Mouse (Mus musculus) limb, embryonic 12.5 days (tissue): ENCODE results near the gene Ldlr. TPM values are rescaled to one million over a fixed set of nuclear protein-coding genes. Genes with fewer than 3 reads are reported as not detected.
A peak's percentile ranks its signal among the peaks of the same experiment; 100 is the strongest.
"Not testable (repeated sequence)": the region's sequence is repeated elsewhere in the genome, so short reads cannot be mapped to it uniquely, and the experiment has no call there.

Experiments used
- ATAC-seq: fragments of 200-750 bp; cut with Nextera tagmentation; 2 replicates; pipeline ENCODE4 v1.8.0; 2017; ENCODE audit warnings: low read depth, moderate TSS enrichment; ENCODE audit not compliant: insufficient number of reproducible peaks, insufficient read depth, low FRiP score, low TSS enrichment
- H3K27ac ChIP-seq: fragments of 300-500 bp; sonication (generic); 2 replicates; pipeline ENCODE4 v1.5.1; 2016; ENCODE audit warnings: mild to moderate bottlenecking, moderate library complexity
- H3K27me3 ChIP-seq: fragments of 300-500 bp; sonication (generic); 2 replicates; pipeline ENCODE4 v1.6.1; 2016; ENCODE audit warnings: mild to moderate bottlenecking, moderate library complexity
- H3K36me3 ChIP-seq: fragments of 300-500 bp; sonication (generic); 2 replicates; pipeline ENCODE4 v1.6.1; 2016; ENCODE audit warnings: mild to moderate bottlenecking, moderate library complexity
- H3K4me1 ChIP-seq: fragments of 300-500 bp; sonication (generic); replicated peaks from 2 replicates; pipeline ENCODE4 v1.6.1; 2016
- H3K4me2 ChIP-seq: fragments of 300-500 bp; sonication (generic); 2 replicates; pipeline ENCODE4 v1.6.1; 2016; ENCODE audit warnings: mild to moderate bottlenecking, moderate library complexity
- H3K4me3 ChIP-seq: fragments of 300-500 bp; sonication (generic); replicated peaks from 2 replicates; pipeline ENCODE4 v1.5.1; 2016; ENCODE audit warnings: mild to moderate bottlenecking
- H3K9ac ChIP-seq: fragments of 300-500 bp; sonication (generic); replicated peaks from 2 replicates; pipeline ENCODE4 v1.6.1; 2016; ENCODE audit warnings: mild to moderate bottlenecking, moderate library complexity
- H3K9me3 ChIP-seq: fragments of 300-500 bp; sonication (generic); 2 replicates; pipeline ENCODE4 v1.6.1; 2016; ENCODE audit warnings: mild to moderate bottlenecking, moderate library complexity
- WGBS: fragments of 180-500 bp; shearing (Covaris S2); methylation state at CpG from one replicate; pipeline ENCODE4 v1.1.7; 2016; 5-methylcytosine and 5-hydroxymethylcytosine counted together
- polyA plus RNA-seq: library from polyadenylated mRNA; unstranded; fragments of >200 nt; fragmentation: Nextera tagmentation; extraction: Ambion mirVana; gene quantifications from 2 replicates; pipeline ENCODE4 v1.2.1, GENCODE M21; 2016

Gene Ldlr
- polyA plus RNA-seq, 1 experiment from 2014 or later: 37.3 TPM

- not testable (repeated sequence) for H3K27me3 ChIP-seq, H3K27ac ChIP-seq
- 89% methylated on average over 6 of the region's 6 CpGs for WGBS
Observed at GRCm38 (mm10) chr9:21699280-21699679, 24.0 kb upstream of the Ldlr start.

DNA sequence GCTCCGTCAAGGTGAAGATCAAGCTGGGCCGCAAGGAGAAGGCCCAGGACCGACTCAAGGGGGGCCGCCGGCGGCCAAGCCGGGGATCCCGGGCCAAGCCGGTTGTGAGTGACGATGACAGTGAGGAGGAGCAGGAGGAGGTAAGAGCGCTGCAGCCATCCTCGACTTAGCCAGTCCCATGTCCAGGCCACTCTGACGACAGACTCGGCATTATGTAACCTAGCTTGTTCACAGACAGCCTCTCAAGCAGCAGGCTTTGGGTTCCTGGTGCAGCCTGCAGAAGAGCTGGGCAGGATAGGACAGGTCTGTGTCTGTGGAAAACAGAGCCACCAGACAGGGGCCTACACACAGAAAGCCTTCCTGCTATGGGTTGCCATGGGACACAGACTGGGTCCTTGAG lies 22.2 kb upstream of the Ldlr start:
- Histone ChIP-seq H3K27me3 (no peaks in the 10 kb centered on the region), H3K9ac (no peak overlapping the region), H3K27ac (no peak overlapping the region), H3K9me3 (no peaks in the 10 kb centered on the region), H3K36me3 (peaks cover 97% of the 10 kb centered on the region), H3K4me3 (no peak overlapping the region), H3K4me1 (no peaks in the 10 kb centered on the region), H3K4me2 (no peak overlapping the region)
- WGBS: 94% methylated on average over 14 of the region's 14 CpGs
- ATAC-seq: no peak

More at GRCm38 (mm10) chr9:21699280-21699679, 24.0 kb upstream of the Ldlr start:
- H3K4me1 ChIP-seq, H3K4me2 ChIP-seq, H3K4me3 ChIP-seq, H3K9me3 ChIP-seq, ATAC-seq, H3K9ac ChIP-seq: not testable (repeated sequence)
- peaks cover 97% of the 10 kb centered on the region for H3K36me3 ChIP-seq

GRCm38 (mm10) chr9:21703494-21703893 lies 19.8 kb upstream of the Ldlr start:
- Histone ChIP-seq H3K4me3 (no peak overlapping the region), H3K4me2 (no peak overlapping the region), H3K36me3 (peaks cover 95% of the 10 kb centered on the region), H3K27ac (no peak overlapping the region), H3K9ac (no peak overlapping the region), H3K27me3 (no peaks in the 10 kb centered on the region), H3K4me1 (no peaks in the 10 kb centered on the region), H3K9me3 (no peaks in the 10 kb centered on the region)
- WGBS: 95% methylated on average over 7 of the region's 7 CpGs
- no peak for ATAC-seq

- Histone ChIP-seq H3K9ac (no peak overlapping the region), H3K36me3 (peaks cover 82% of the 10 kb centered on the region), H3K4me1 (no peaks in the 10 kb centered on the region), H3K4me2 (no peak overlapping the region), H3K27me3 (no peaks in the 10 kb centered on the region), H3K4me3 (no peak overlapping the region), H3K9me3 (no peaks in the 10 kb centered on the region), H3K27ac (no peak overlapping the region)
- no peak for ATAC-seq
- WGBS: 85% methylated on average over 4 of the region's 4 CpGs
Observed at GRCm38 (mm10) chr9:21706085-21706484, 17.2 kb upstream of the Ldlr start.

DNA sequence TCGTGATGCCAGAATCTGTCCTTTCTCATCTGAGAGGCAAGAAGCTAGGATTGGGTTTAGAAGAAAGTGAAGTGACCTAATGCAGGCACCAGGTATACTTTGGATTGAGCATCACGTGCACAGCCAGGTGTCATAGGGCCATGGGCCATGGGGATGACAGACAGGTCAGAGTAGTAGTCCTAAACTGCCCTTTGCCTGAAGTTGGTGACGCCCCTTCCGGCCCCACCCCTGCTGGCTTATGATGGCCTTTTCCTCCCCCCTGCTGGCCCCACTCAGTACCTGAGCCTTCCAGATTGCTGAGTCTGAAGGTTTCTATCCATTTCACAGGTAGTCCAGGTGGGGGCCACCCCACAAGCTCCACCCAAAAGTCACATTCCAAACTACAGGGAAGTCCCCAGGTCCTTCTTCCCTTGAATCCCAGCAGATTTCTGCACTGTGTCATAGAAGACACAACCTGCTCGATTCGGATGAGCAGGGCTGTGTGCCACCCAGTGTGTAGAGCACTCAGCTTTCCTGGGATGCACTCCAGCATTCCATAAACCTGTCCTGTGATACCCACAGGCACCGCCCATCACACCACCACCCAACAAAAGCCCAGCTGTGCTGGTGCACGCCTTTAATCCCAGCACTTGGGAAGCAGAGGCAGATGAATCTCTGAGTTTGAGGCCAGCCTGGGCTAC lies 16.6 kb upstream of the Ldlr start:
- no peaks in the 10 kb centered on the region for H3K4me1 ChIP-seq
- peaks cover 75% of the 10 kb centered on the region for H3K36me3 ChIP-seq
- no peak overlapping the region for H3K4me2 ChIP-seq
- no peaks in the 10 kb centered on the region for H3K9me3 ChIP-seq
- ATAC-seq: no peak
- no peaks in the 10 kb centered on the region for H3K27me3 ChIP-seq
- no peak overlapping the region for H3K27ac ChIP-seq
- H3K4me3 ChIP-seq: no peak overlapping the region
- WGBS: 91% methylated on average over 8 of the region's 8 CpGs
- H3K9ac ChIP-seq: no peak overlapping the region

GRCm38 (mm10) chr9:21709340-21709739 lies 13.9 kb upstream of the Ldlr start:
- Histone ChIP-seq H3K9me3 (no peaks in the 10 kb centered on the region), H3K4me2 (no peak overlapping the region), H3K27ac (no peak overlapping the region), H3K4me3 (no peak overlapping the region), H3K36me3 (peaks cover 55% of the 10 kb centered on the region), H3K27me3 (no peaks in the 10 kb centered on the region), H3K9ac (no peak overlapping the region), H3K4me1 (no peaks in the 10 kb centered on the region)
- WGBS: 87% methylated on average over 3 of the region's 3 CpGs
- no peak for ATAC-seq

GRCm38 (mm10) chr9:21715298-21715697 lies 8.0 kb upstream of the Ldlr start:
- H3K4me1 ChIP-seq: no peaks in the 10 kb centered on the region
- no peaks in the 10 kb centered on the region for H3K27me3 ChIP-seq
- 69% methylated on average over 4 of the region's 4 CpGs for WGBS
- H3K36me3 ChIP-seq: 0 out of 2 replicates have a peak, but pooled peaks cover 6% of the 10 kb centered on the region
- 0 out of 2 replicates have a peak, but pooled peaks cover 3% of the 10 kb centered on the region for H3K9me3 ChIP-seq
- ATAC-seq: no peak
- H3K4me3 ChIP-seq: no peak overlapping the region
- H3K27ac ChIP-seq: no peak overlapping the region
- no peak overlapping the region for H3K9ac ChIP-seq
- no peak overlapping the region for H3K4me2 ChIP-seq

- Histone ChIP-seq H3K9ac (no peak overlapping the region), H3K4me1 (0 out of 2 replicates have a peak, but pooled peaks cover 4% of the 10 kb centered on the region), H3K4me3 (no peak overlapping the region), H3K27me3 (no peaks in the 10 kb centered on the region), H3K36me3 (0 out of 2 replicates have a peak, but pooled peaks cover 6% of the 10 kb centered on the region), H3K9me3 (0 out of 2 replicates have a peak, but pooled peaks cover 3% of the 10 kb centered on the region), H3K27ac (no peak overlapping the region), H3K4me2 (no peak overlapping the region)
- 88% methylated on average over 2 of the region's 2 CpGs for WGBS
- ATAC-seq: no peak
Observed at GRCm38 (mm10) chr9:21717015-21717414, 6.3 kb upstream of the Ldlr start.

DNA sequence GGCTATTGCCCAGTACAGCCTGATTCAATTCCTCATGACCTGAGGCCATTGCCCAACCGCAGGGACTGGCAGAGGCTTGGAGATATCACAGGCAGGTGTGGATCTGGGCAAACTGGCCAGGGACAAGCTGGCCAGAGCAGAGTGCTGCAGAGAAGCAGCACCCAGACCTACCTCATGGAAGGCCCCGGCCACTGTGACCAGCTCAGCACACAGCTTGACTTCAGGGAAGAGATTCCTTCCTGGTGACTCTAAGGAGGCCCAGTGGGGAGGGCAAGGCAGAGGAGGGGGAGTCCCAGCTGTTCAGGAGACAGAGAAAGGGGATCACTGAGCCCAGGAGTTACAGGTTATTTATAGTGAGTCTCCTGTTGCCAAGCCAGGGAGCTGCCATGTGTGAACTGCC lies 2.2 kb upstream of the Ldlr start:
- H3K4me3 ChIP-seq: no peak overlapping the region
- H3K9ac ChIP-seq: no peak overlapping the region
- no peaks in the 10 kb centered on the region for H3K27me3 ChIP-seq
- H3K27ac ChIP-seq: peak overlapping the region; percentile 45; the same call in 1 of the 2 replicates
- 0 out of 2 replicates have a peak, but pooled peaks cover 3% of the 10 kb centered on the region for H3K9me3 ChIP-seq
- WGBS: 58% methylated on average over 2 of the region's 2 CpGs
- H3K4me2 ChIP-seq: no peak overlapping the region
- no peak for ATAC-seq
- H3K4me1 ChIP-seq: peaks cover 24% of the 10 kb centered on the region
- H3K36me3 ChIP-seq: no peaks in the 10 kb centered on the region; the same call in 1 of the 2 replicates

- peak; percentile 92 for ATAC-seq
- Histone ChIP-seq H3K9ac (peak overlapping the region; percentile 56), H3K36me3 (peaks cover 28% of the 10 kb centered on the region), H3K4me1 (peaks cover 28% of the 10 kb centered on the region), H3K9me3 (no peaks in the 10 kb centered on the region), H3K4me2 (peak overlapping the region; percentile 84), H3K4me3 (peak overlapping the region; percentile 76), H3K27me3 (no peaks in the 10 kb centered on the region), H3K27ac (peak overlapping the region; percentile 96)
- WGBS: 0% methylated on average over 18 of the region's 18 CpGs
Observed at GRCm38 (mm10) chr9:21724147-21724536, 859 bp downstream of the Ldlr start.

DNA sequence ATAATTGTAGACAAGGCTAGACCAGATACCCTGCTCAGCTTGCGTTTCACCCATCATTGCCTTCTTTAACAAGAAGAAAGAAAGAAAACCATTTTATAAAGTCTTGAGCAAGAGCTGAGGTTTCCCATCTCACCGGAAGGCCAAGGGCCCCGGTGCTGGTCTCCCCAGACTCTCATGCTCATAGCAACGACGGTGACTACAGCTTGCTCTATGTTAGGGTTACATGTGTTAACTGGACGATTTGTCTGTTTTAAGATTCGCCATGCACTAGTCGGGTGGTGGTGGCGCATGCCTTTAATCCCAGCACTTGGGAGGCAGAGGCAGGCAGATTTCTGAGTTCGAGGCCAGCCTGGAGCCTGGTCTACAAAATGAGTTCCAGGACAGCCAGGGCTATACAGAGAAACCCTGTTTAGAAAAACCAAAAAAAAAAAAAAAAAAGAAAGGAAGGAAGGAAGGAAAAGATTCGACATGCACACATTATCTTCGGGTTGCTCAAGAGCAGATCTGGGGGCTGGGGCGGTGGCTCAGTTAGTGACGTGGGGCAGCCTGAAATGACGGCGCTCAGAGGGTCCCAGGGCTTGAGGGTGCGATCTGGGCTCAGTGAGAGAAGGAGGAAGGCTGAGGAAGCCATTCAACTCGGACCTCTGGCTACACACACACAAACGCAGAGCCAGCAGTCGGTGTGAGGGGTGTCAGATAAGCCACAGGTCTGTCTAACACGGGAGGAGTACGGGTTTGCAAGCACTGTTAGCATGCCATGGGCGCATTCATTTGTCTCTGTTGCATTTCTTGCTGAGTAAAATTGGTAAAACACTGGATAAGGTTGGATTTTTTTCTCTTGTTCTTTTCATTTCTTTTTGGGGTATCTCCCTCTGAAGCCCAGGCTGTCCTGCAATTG lies 2.2 kb downstream of the Ldlr start:
- Histone ChIP-seq H3K9me3 (no peaks in the 10 kb centered on the region; the same call in 1 of the 2 replicates), H3K27ac (no peak overlapping the region), H3K9ac (0 out of 2 replicates have a peak overlapping the region, but pooled peaks have one; percentile 56), H3K4me2 (peak overlapping the region; percentile 84), H3K36me3 (peaks cover 37% of the 10 kb centered on the region), H3K27me3 (no peaks in the 10 kb centered on the region), H3K4me1 (peaks cover 28% of the 10 kb centered on the region), H3K4me3 (peak overlapping the region; percentile 76)
- ATAC-seq: no peak
- WGBS: 89% methylated on average over 23 of the region's 23 CpGs
